Mouse (Mus musculus): ENCODE measurements around the gene Olfr56.
"Not testable (repeated sequence)": the region's sequence is repeated elsewhere in the genome, so short reads cannot be mapped to it uniquely, and the experiment has no call there.

Gene Olfr56

GRCm38 (mm10) chr11:48978240-48978939, at the start of gene Olfr56:
Olfr56 (plus strand) TSS chr11:48978889.
- not testable (repeated sequence) for DNase-seq (ENCODE audit: low read depth, low spot score)

- not testable (repeated sequence) for DNase-seq (ENCODE audit: low read depth, low spot score)
Observed at GRCm38 (mm10) chr11:48933422-48933821, 45.3 kb upstream of the Olfr56 start.

GRCm38 (mm10) chr11:48933923-48934322, 44.8 kb upstream of the Olfr56 start:
- not testable (repeated sequence) for DNase-seq (ENCODE audit: low read depth, low spot score)

GRCm38 (mm10) chr11:48935291-48935690, 43.4 kb upstream of the Olfr56 start:
- not testable (repeated sequence) for DNase-seq (ENCODE audit: low read depth, low spot score)

- not testable (repeated sequence) for DNase-seq (ENCODE audit: low read depth, low spot score)
Observed at GRCm38 (mm10) chr11:48939286-48939685, 39.4 kb upstream of the Olfr56 start.

- DNase-seq (ENCODE audit: low read depth, low spot score): not testable (repeated sequence)
Observed at GRCm38 (mm10) chr11:48946090-48946489, 32.6 kb upstream of the Olfr56 start, which contains the start of gene Psme2b. Psme2b (minus strand) TSS chr11:48946190.

GRCm38 (mm10) chr11:48974686-48975085, 4.0 kb upstream of the Olfr56 start:
- DNase-seq (ENCODE audit: low read depth, low spot score): not testable (repeated sequence)

GRCm38 (mm10) chr11:48979251-48979650, 562 bp downstream of the Olfr56 start, which contains the start of gene 9930111J21Rik1:
9930111J21Rik1 (minus strand) TSS chr11:48979398.
- DNase-seq (ENCODE audit: low read depth, low spot score): not testable (repeated sequence)

- not testable (repeated sequence) for DNase-seq (ENCODE audit: low read depth, low spot score)
Observed at GRCm38 (mm10) chr11:48980052-48980451, 1.4 kb downstream of the Olfr56 start.

- not testable (repeated sequence) for DNase-seq (ENCODE audit: low read depth, low spot score)
Observed at GRCm38 (mm10) chr11:48982848-48983247, 4.2 kb downstream of the Olfr56 start.

GRCm38 (mm10) chr11:48988219-48988618, 9.5 kb downstream of the Olfr56 start:
- not testable (repeated sequence) for DNase-seq (ENCODE audit: low read depth, low spot score)

GRCm38 (mm10) chr11:48989981-48990380, 11.3 kb downstream of the Olfr56 start:
- DNase-seq (ENCODE audit: low read depth, low spot score): not testable (repeated sequence)

- not testable (repeated sequence) for DNase-seq (ENCODE audit: low read depth, low spot score)
Observed at GRCm38 (mm10) chr11:48991740-48992520, 13.2 kb downstream of the Olfr56 start, which contains the start of gene Gm12185. Gm12185 (minus strand) TSS chr11:48992226.

- DNase-seq (ENCODE audit: low read depth, low spot score): not testable (repeated sequence)
Observed at GRCm38 (mm10) chr11:48993296-48993695, 14.6 kb downstream of the Olfr56 start.

- not testable (repeated sequence) for DNase-seq (ENCODE audit: low read depth, low spot score)
Observed at GRCm38 (mm10) chr11:48994018-48994417, 15.3 kb downstream of the Olfr56 start, which contains the start of gene Tgtp1. Tgtp1 (minus strand) TSS chr11:48994172.

GRCm38 (mm10) chr11:49000411-49000810, 21.7 kb downstream of the Olfr56 start:
- not testable (repeated sequence) for DNase-seq (ENCODE audit: low read depth, low spot score)

- DNase-seq (ENCODE audit: low read depth, low spot score): not testable (repeated sequence)
Observed at GRCm38 (mm10) chr11:49006317-49006716, 27.6 kb downstream of the Olfr56 start.

- DNase-seq (ENCODE audit: low read depth, low spot score): not testable (repeated sequence)
Observed at GRCm38 (mm10) chr11:49006785-49007184, 28.1 kb downstream of the Olfr56 start.

GRCm38 (mm10) chr11:49012074-49012473, 33.4 kb downstream of the Olfr56 start:
- not testable (repeated sequence) for DNase-seq (ENCODE audit: low read depth, low spot score)

GRCm38 (mm10) chr11:49050064-49050463, 71.4 kb downstream of the Olfr56 start:
- not testable (repeated sequence) for DNase-seq (ENCODE audit: low read depth, low spot score)

- not testable (repeated sequence) for DNase-seq (ENCODE audit: low read depth, low spot score)
Observed at GRCm38 (mm10) chr11:49051093-49051891, 72.6 kb downstream of the Olfr56 start, which contains the start of gene 9930111J21Rik2. 9930111J21Rik2 (minus strand) TSS chr11:49051242.
